Mouse (Mus musculus) duodenum, adult 2 months (tissue): Measurements from ENCODE around the gene Efemp2. TPM values are rescaled to one million over a fixed set of nuclear protein-coding genes. Genes with fewer than 3 reads are reported as not detected.

Source experiments
- polyA plus RNA-seq: library from polyadenylated mRNA; depleted of rRNA; stranded (reverse); fragments of >200 nt; gene quantifications from 2 replicates; pipeline ENCODE4 v1.2.3, GENCODE M21; 2012; ENCODE audit warnings: low replicate concordance; rRNA removed

Efemp2 gene
- polyA plus RNA-seq: 24.2 and 26.7 TPM in 2 replicates

GRCm38 (mm10) chr19:5473720-5474119 is at the start of gene Efemp2:
Efemp2 (plus strand) TSS chr19:5473954.

DNA sequence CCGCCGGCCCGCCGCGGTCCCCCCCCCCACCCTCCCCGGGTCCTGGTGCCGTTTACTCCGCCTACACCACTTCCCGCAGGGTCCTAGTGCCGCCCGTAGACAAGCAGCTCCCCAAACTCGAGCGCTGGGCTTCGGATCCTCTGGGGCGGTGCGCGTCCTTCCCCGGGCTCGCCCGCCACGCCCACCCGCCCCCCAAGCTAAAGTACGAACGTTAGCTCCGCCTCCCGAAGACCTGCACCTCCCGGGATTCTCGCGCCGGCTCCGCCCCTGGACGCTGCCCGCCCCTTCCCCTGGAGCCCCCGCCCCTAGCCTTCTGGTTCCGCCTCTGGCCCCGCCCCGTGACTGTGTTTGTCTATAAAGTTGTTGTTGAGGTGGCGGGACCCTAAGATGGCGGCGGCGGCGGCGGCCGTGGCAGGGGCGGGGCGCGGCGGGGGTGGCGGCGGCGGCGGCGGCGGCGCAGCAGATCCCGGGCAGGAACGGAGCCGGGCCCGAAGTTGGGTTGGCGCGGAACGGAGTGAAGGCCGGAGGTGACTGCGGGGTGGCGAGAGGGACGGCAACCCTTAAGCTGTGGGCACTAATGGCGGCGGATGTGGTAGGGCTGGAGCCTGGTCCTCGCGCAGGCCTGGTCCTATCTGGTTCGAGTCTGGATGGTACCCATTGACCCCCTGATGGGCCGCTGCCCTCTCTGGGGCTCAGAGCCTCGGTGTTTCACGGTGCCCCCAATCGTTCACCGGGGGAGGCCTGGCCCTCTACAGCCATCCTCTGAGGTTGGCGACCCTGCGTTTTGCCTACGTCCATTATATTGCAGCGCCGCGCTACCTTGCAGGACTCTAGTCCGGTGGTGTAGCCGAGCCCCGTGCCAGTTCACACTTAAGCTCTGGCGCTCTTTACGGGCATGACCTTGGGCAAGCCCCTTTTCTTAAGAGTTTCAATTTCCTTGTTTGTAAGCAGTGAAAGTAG is 48.7 kb upstream of the Efemp2 start, which contains the start of the genes Drap1 and AI837181:
TSS of gene Drap1 (minus strand) at position 198 of the 960 bp plus-strand sequence.
TSS of gene AI837181 (plus strand) at position 363 of the 960 bp plus-strand sequence.

DNA sequence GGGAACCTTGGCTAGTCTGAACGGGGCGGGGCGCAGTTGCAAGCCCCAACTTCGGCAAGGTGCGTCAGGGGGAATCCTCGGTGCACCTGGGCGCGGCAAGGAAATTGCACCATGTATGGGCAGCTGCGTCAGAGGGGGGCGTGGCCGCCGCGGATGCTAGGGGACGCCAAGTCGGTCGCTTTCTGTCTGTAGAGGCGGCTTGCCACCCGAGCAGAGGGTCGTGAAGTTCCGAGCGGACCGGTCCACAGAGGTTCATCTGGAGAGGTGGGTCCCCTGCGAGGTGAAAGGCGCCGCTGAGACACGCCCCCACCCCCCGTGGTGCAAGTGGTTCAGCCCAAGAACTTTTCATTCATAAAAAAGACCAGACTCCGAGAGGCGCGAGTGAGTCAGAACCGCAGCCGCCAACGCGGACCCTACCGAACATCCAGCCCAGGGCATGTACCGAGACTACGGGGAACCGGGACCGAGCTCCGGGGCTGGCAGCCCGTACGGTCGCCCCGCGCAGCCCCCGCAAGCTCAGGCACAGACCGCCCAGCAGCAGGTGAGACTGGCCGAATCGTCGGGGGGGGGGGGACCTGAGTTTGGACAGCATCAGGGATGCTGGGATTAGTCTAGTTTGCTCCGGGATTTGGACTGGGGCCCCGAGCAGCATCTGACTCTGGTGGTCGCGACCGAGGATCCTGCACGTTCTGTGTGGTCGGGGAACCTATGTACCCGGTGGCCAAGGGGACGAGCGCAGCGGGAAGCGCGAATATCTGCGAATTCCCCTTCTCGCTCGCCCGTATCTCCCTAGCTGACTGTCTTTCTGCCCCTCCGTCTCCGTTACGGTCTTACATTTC is 26.0 kb upstream of the Efemp2 start, which contains the start of gene Fosl1:
TSS of gene Fosl1 (plus strand) at position 33 of the 839 bp plus-strand sequence.

DNA sequence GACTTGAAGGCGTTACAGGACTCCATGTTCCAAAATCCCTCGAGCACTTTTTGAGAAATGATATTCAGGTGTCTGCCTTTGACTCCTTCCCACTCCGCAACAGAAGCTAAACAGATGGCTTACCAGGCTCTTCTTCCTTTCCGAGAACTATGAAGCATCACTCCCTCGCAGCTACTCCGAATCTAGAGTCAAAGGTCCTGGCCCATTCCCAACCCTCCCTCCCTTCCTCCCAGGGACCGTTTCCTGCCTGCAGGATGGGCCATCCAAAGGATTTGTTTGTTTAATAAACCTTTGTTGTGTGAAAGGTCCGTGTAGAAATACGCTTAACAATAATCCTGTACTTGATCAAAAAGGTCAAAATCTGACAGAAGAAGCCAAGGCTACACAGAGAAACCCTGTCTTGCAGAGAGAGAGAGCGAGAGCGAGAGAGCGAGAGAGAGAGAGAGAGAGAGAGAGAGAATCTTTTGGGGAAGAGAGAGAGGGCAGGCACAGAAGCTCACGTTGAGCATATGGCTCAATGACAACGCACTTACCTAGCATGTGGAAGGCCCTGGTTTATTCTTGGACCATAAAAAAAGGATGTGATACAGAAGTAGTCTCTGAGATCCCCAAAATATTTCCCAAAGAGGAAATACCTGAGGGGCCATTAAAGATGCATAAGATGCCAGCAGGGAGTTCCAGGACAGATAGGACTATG is 15.9 kb upstream of the Efemp2 start, which contains the start of gene Ccdc85b:
TSS of gene Ccdc85b (minus strand) at position 149 of the 697 bp plus-strand sequence.

DNA sequence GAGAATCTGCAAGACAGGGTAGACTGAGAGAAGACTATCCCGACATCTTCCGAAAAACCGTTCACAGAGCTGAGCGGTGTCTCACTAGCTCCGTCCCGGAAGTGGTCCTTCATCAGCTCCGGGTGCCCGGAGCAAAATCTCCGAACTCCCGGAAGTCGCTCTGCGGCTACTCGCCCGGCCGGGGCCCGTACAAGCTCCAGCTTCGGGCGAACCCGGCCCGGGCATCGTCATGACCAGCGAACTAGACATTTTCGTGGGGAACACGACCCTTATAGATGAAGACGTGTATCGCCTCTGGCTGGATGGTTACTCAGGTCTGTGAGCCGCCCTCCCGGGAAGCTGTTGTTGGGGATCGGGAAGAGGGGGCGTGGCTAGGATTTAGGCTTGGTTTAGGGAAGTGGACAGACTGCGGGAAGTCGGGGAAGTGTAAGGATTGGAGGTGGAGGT is 13.3 kb upstream of the Efemp2 start, which contains the start of gene Fibp:
TSS of gene Fibp (plus strand) at position 151 of the 447 bp plus-strand sequence.

DNA sequence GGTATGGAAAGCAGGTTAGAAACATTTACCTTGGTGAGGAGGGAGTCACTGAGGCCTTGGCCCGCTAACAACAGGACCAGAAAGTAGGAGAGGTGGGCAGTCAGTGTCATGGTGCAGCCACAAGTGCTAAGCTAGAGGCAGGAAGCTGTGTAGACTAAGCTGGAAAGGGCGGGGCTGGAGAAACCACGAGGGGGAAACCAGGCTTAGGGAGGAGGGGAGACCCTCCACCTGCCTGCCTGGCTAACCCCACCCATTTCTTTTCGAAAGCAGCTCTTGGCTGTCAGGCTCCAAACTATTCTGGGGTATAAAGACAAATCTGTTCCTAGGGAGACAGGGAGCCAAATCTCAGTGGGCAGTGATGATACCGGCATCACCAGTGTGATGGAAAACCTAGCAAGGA is 5.4 kb upstream of the Efemp2 start, which contains the start of gene Ctsw:
TSS of gene Ctsw (minus strand) at position 134 of the 400 bp plus-strand sequence.

DNA sequence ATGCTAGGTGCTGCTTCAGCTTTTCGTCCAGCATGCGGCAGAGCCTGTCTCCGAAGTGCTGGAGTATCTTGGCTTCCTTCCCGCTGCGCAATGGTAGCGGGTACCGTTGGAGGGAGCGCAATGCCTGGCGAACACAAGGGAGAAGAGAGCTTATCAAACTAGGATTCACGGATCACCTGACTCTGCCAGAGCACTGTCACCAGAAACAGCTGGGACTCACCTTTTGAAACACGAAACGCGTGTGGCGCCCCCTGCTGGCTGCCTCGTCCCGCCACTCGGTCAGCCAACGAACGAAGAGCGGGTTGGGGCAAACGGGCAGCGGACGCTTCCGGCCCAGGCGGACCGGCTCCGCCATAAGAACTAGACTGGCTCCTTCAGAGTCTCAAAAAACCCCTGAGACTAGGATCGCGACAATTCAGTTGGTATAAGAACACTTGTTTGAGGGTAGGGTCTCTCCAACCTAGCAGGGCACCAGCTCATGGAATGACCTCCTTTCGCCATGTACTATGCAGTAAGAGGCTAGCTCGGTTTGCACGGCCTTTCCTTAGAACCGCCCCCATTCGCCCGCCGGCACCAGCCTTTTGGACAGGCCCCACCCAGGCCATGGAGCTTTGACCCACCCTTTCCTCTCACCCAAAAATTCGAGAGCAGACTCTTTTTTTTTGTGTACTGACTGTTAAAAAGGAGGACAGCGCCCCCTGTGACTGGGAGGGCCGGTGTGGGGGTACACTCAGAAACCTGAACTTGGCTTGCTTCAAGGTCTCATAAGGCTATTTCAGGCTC is 14.2 kb downstream of the Efemp2 start, which contains the start of gene Mus81:
TSS of gene Mus81 (minus strand) at position 635 of the 783 bp plus-strand sequence.

DNA sequence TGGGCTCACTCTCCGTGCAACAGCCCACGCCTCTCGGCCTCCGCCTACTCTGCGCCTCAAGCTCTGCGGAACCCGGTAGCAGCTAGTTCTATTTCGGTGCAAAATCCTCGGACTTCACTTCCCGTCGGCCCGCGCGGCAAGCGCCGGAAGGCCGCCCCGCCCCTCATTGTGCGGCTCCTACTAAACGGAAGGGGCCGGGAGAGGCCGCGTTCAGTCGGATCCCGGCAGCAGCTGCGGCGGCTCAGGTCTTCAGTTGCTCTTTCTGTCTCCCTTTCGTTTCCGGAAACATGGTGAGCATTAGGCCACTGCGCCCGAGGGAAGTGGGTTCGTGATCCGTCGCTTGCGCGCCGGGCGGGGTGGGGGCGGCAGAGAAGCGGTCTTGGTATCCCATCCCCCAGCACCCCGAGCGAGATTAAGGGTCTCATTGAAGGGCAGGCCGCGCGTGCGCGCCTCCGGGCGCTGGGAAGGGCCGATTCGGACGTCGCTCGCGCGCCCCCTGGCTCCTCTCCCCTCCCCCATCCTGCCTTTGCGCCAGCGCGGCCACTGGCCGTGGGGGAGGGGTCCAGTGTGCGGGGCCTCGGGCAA is 16.7 kb downstream of the Efemp2 start, which contains the start of gene Cfl1:
TSS of gene Cfl1 (plus strand) at position 143 of the 585 bp plus-strand sequence.

GRCm38 (mm10) chr19:5503687-5504086 is 29.9 kb downstream of the Efemp2 start, which contains the start of gene 1700020D05Rik:
1700020D05Rik (minus strand) TSS chr19:5503787.

GRCm38 (mm10) chr19:5510031-5511026 is 36.6 kb downstream of the Efemp2 start, which contains the start of gene Snx32:
Snx32 (minus strand) TSS chr19:5510538.

Other genes with a start within 250 kb of the Efemp2 start
- gene Pacs1, start 200.8 kb upstream of the Efemp2 start, polyA plus RNA-seq: 6.7 and 7.8 TPM in 2 replicates
- gene Sf3b2, start 178.5 kb upstream of the Efemp2 start, polyA plus RNA-seq: 86.5 and 99.5 TPM in 2 replicates
- gene Gal3st3, start 175.6 kb upstream of the Efemp2 start, polyA plus RNA-seq: 0.08 TPM in 1 of 2 replicates, not detected in the other
- gene Catsper1, start 138.2 kb upstream of the Efemp2 start, polyA plus RNA-seq: not detected in 2 replicates
- 775 and 1,382 TPM in 2 replicates for gene Cst6, start 124.4 kb upstream of the Efemp2 start, polyA plus RNA-seq
- 22.1 and 39.9 TPM in 2 replicates for gene Eif1ad, start 107.2 kb upstream of the Efemp2 start, polyA plus RNA-seq
- 134 and 143 TPM in 2 replicates for gene Banf1, start 106.8 kb upstream of the Efemp2 start, polyA plus RNA-seq
- gene Sart1, start 85.3 kb upstream of the Efemp2 start, polyA plus RNA-seq: 4.2 and 12.1 TPM in 2 replicates
- 0.38 and 5.1 TPM in 2 replicates for gene Tsga10ip, start 71.4 kb upstream of the Efemp2 start, polyA plus RNA-seq
- 75.9 and 95.8 TPM in 2 replicates for gene Drap1, start 49.0 kb upstream of the Efemp2 start, polyA plus RNA-seq
- gene AI837181, start 48.8 kb upstream of the Efemp2 start, polyA plus RNA-seq: 53.5 and 90.2 TPM in 2 replicates
- 0.43 and 3.2 TPM in 2 replicates for gene Fosl1, start 26.4 kb upstream of the Efemp2 start, polyA plus RNA-seq
- gene Ccdc85b, start 16.1 kb upstream of the Efemp2 start, polyA plus RNA-seq: 3.0 and 4.1 TPM in 2 replicates
- gene Fibp, start 13.3 kb upstream of the Efemp2 start, polyA plus RNA-seq: 77.1 and 157 TPM in 2 replicates
- gene Ctsw, start 5.4 kb upstream of the Efemp2 start, polyA plus RNA-seq: 3.0 and 8.9 TPM in 2 replicates
- gene Mus81, start 14.4 kb downstream of the Efemp2 start, polyA plus RNA-seq: 24.4 and 30.3 TPM in 2 replicates
- gene Cfl1, start 16.5 kb downstream of the Efemp2 start, polyA plus RNA-seq: 354 and 628 TPM in 2 replicates
- gene 1700020D05Rik, start 29.8 kb downstream of the Efemp2 start, polyA plus RNA-seq: 0.19 TPM in 1 of 2 replicates, not detected in the other
- 2.3 and 3.4 TPM in 2 replicates for gene Snx32, start 36.6 kb downstream of the Efemp2 start, polyA plus RNA-seq
- gene Ovol1, start 86.7 kb downstream of the Efemp2 start, polyA plus RNA-seq: 50.7 and 55.8 TPM in 2 replicates
- 27.3 and 37.3 TPM in 2 replicates for gene Ap5b1, start 94.1 kb downstream of the Efemp2 start, polyA plus RNA-seq
- 55.0 and 64.6 TPM in 2 replicates for gene Rnaseh2c, start 127.9 kb downstream of the Efemp2 start, polyA plus RNA-seq
- 28.1 and 29.4 TPM in 2 replicates for gene Kat5, start 136.3 kb downstream of the Efemp2 start, polyA plus RNA-seq
- gene Rela, start 163.5 kb downstream of the Efemp2 start, polyA plus RNA-seq: 63.4 and 69.8 TPM in 2 replicates
- gene Sipa1, start 189.8 kb downstream of the Efemp2 start, polyA plus RNA-seq: 31.8 and 39.3 TPM in 2 replicates
- 93.9 and 146 TPM in 2 replicates for gene Map3k11, start 214.8 kb downstream of the Efemp2 start, polyA plus RNA-seq
- gene Pcnx3, start 215.0 kb downstream of the Efemp2 start, polyA plus RNA-seq: 123 and 125 TPM in 2 replicates
- 0.49 TPM in 1 of 2 replicates, not detected in the other for gene Kcnk7, start 230.4 kb downstream of the Efemp2 start, polyA plus RNA-seq